Mouse (Mus musculus): ENCODE results near the gene Zbtb38. TPM values are rescaled to one million over a fixed set of nuclear protein-coding genes. Genes with fewer than 3 reads are reported as not detected.
"Not testable (repeated sequence)": the region's sequence is repeated elsewhere in the genome, so short reads cannot be mapped to it uniquely, and the experiment has no call there.

The Zbtb38 gene
- total RNA-seq, 2 experiments from 2014 or later, result 55.4 to 66.0 TPM

- intact Hi-C loops (cut with DNase I), result loop anchor here (1.0 to 2.0 kb wide), 3 partner anchors 91 to 150 kb away; no protein-coding TSS in a partner anchor
- DNase-seq (ENCODE audit: low spot score in 2 of 2), result peak; percentile 68 to 70
These were observed 84.0 kb downstream of the Zbtb38 start for GRCm38 (mm10) chr9:96668628-96669027.

DNA sequence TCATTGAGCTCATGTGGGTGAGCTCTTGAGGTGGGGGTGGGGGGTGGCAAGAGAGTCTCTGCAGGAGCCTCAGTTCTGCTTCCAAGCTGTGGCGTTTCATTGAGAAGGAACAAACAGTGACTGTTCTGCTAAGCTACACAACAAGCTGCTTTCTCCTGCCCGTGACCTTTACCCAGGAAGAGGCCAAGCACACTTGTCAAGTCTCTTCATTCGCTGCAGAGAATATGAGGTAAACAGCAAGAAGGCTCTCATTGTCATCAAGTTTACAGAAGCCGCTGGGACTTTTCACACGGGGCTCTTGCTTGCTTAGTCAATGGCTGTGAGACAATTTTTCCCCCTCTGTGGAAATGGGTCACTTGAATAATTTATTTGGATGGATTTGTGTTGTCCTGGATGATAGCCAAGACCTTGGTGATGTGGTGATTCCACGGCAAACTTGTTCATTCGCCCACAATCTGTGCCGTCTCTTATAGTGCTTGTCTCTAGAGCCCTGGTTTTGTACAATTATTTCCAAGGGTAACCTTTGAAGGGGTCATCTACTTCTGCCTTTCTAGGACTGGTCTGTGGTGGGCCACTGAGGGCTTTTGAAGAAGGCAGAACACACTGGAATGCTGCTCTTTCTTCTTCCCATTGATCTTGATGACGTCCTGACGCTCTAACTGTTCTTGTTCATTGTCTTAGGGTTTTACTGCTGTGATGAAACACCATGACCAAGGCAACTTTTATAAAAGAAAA lies 92.0 kb downstream of the Zbtb38 start:
- DNase-seq (ENCODE audit: low spot score in 2 of 2), result no peak

DNA sequence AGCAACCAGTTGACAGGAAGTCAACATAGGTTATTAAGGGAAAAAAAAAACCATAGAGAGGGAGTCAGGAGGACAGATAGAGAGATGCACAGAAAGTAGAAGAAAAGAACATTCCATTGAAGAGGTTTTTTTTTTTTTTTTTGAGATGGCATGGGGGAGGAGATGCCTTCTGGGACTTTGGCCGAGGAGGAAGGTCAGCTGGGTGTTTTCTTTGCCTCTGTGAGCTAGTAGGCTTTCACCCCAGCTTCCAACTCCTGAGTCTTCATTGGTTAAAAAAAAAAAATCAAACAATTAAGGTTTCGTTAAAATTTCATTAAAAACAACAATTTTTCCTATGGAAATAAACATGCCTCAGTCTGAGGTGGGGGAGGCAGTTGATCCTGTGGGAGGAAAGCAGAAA lies 92.8 kb downstream of the Zbtb38 start:
- DNase-seq (ENCODE audit: low spot score in 2 of 2), result no peak
- intact Hi-C loops (cut with DNase I), result no loop called here

More for the DNA sequence above, 92.0 kb downstream of the Zbtb38 start:
- intact Hi-C loops (cut with DNase I), result no loop called here

- no peak for DNase-seq (ENCODE audit: low spot score in 2 of 2)
- intact Hi-C loops (cut with DNase I), result loop anchor here (5.0 kb wide), 1 partner anchor 76 kb away; no protein-coding TSS in a partner anchor
These were observed 99.1 kb downstream of the Zbtb38 start for GRCm38 (mm10) chr9:96653538-96653937.

DNA sequence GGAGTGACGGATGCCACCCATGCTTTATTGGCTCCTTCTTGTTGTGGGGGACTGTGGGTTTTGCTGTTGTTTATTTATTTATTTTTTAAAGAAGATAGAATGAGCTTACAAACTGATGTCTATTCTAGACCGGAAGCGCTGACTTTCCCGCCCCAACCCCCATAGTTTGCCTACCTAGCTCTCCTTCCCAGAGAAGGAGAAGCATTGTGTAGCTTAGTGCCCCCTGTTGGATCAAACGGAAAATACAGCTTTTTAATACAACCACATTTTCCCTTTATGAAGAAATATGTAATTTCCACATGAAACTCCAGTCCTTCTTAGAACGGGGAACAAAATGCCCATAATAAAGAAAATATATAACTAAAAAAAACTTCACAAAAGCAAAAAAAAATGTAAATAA lies 99.9 kb downstream of the Zbtb38 start:
- intact Hi-C loops (cut with DNase I), result loop anchor here (5.0 kb wide), 1 partner anchor 75 kb away; no protein-coding TSS in a partner anchor
- DNase-seq (ENCODE audit: low spot score in 2 of 2), result no peak

DNA sequence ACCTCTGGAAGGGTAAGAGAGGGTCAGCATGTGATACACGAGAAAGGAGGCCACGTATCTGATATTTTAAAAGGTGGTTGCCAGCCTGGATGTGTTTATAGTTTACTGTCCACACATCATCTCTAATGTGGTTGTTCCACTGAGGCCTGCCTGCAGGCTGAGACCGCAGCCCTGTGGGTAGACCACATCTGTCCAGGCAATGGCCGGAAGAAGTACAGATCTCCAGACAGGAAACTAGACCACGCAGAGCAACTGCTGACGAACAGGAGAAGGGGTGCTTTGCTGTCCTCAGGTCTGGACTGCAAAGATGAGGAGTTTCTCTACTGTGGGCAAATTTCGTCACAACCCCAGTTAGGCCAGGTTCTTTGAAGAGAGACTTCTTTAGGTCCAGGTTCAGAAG lies 101.8 kb downstream of the Zbtb38 start:
- DNase-seq (ENCODE audit: low spot score in 2 of 2), result no peak
- intact Hi-C loops (cut with DNase I), result loop anchor here (5.0 kb wide), 1 partner anchor 74 kb away; no protein-coding TSS in a partner anchor

GRCm38 (mm10) chr9:96649924-96650323 lies 102.7 kb downstream of the Zbtb38 start:
- peak; percentile 37 to 48 for DNase-seq (ENCODE audit: low spot score in 2 of 2)
- intact Hi-C loops (cut with DNase I), result loop anchor here (5.0 kb wide), 1 partner anchor 73 kb away; no protein-coding TSS in a partner anchor

DNA sequence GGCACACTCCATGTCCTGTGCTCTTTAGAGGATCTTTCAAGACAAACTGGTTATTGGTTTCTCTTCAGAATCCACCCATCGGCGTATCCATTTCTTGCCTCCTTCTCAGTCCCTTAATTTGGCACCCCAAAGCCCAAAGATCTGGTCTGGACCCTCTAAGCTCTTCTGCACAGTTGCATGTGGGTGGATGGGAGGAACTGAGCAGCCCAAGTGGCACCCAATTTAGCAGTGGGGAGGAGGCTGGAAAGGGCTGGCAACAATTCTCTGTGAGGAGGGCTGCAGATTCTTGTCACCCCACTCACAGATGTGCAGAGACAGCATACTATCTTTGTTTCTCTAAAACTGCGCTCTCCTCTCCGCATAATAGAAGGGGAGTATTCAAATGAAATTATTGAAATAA lies 103.3 kb downstream of the Zbtb38 start:
- DNase-seq (ENCODE audit: low spot score in 2 of 2), result peak; percentile 45 to 58
- intact Hi-C loops (cut with DNase I), result no loop called here

GRCm38 (mm10) chr9:96646668-96647295 lies 105.8 kb downstream of the Zbtb38 start:
- DNase-seq (ENCODE audit: low spot score in 2 of 2), result no peak
- intact Hi-C loops (cut with DNase I), result no loop called here

DNA sequence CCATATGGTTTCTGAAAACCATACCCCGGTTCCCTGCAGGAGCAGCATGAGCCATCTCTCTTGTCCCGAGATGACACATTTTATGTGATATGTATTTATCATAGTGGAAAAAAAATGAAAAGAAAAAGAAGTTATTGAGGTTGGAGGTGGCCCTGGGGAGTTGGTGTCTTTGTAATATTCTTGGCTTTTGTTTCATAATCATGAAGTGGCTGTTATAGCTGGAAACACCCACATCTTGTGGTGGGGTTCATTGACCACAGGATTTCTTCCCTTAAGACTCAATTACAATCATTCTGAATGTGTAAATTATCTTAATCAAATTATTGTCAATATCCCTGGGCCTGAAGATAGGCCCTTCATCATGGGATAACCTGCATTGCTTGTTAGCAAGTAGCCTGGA lies 107.8 kb downstream of the Zbtb38 start:
- intact Hi-C loops (cut with DNase I), result no loop called here

DNA sequence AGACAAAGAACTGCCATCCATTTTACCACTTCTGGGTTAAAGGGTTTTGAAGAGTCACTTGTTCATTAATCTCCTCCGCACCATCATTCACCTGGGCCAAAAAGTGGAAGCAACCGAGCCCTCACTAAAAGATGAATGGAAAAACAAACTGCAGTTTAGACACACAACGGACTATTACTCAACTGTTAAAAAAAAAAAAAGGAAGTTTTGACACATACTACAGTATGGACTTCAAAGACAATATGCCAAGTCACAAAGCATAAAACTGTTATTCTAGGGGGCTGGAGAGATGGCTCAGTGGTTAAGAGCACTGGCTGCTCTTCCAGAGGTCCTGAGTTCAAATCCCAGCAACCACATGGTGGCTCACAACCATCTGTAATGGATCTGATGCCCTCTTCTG lies 108.6 kb downstream of the Zbtb38 start:
- intact Hi-C loops (cut with DNase I), result not testable (repeated sequence)

More for the DNA sequence above, 107.8 kb downstream of the Zbtb38 start:
- no peak for DNase-seq (ENCODE audit: low spot score in 2 of 2)

DNA sequence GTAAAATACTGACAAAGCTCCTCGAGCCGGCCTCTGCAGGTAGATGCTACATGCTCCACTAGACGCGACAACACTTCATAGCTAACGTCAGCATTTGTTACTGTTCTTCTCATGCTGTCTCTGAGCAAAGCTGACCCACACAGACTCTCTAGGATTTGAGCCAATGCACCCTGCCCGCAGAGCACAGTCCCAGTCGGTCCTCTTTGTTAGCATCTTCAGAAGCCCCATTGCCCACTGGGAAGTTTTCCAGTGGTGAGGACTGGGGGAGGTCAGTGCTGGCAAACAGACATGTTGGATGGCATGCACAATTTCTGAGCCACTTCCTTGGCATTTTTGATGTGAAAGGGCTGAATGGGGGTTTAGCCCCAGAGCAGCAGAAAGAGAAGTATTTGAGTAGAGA lies 113.2 kb downstream of the Zbtb38 start:
- intact Hi-C loops (cut with DNase I), result no loop called here
- no peak for DNase-seq (ENCODE audit: low spot score in 2 of 2)

More for the DNA sequence above, 108.6 kb downstream of the Zbtb38 start:
- not testable (repeated sequence) for DNase-seq (ENCODE audit: low spot score in 2 of 2)

- intact Hi-C loops (cut with DNase I), result no loop called here
- DNase-seq (ENCODE audit: low spot score in 2 of 2), result no peak
These were observed 114.1 kb downstream of the Zbtb38 start for GRCm38 (mm10) chr9:96638508-96638907.

DNA sequence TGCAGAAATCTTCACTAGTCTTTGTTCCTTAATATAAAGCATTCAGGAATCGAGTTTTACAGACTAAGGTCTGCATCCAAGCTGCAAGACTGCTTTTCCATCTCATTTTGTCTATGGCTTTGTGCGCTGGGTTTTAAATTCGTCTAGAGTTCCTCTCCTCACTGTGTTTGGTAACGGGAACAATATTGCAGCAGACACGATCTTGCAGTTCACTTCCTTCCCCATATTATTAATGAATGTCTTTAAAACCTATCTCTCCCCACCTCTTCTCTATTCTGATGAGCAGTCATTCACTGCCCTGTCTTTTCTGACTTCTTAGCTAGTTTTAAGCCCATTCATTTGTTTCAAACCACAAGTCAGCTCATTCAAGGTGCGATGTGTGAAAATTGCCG lies 115.5 kb downstream of the Zbtb38 start:
- intact Hi-C loops (cut with DNase I), result no loop called here
- no peak for DNase-seq (ENCODE audit: low spot score in 2 of 2)

DNA sequence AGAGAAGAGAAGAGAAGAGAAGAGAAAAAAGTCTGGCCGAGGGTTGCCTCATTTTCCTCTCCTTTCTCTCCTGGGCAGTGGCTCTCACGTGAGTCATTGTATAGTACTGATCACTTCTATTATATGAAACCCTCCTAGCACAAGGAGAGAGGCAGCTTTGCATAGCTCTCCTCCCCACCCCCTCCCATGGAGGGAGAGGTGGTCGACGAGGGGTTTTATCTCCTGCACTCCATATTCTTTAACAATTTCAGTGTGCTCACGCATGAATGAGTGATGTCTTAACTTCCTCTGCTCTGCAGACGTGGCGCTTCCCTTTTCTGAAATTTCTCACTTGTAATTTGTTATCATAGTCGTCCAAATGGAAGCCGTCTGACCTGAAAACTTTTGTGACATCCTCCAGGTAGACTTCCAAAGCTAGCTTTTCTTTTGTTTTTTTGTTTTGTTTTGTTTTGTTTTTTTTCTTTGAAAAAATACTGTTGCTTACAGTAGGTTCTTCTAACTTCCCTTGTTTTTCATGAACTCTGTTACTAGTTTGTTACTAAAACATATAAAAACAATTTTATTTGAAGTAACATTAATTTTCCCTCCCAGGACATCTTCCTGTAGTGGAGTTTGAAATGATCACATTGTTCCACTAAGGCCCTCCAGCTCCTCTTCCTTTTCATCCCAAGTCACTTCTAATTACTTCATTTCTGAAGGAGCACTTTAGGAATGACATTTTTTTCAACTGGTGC lies 116.0 kb downstream of the Zbtb38 start:
- DNase-seq (ENCODE audit: low spot score in 2 of 2), result no peak
- intact Hi-C loops (cut with DNase I), result no loop called here

DNA sequence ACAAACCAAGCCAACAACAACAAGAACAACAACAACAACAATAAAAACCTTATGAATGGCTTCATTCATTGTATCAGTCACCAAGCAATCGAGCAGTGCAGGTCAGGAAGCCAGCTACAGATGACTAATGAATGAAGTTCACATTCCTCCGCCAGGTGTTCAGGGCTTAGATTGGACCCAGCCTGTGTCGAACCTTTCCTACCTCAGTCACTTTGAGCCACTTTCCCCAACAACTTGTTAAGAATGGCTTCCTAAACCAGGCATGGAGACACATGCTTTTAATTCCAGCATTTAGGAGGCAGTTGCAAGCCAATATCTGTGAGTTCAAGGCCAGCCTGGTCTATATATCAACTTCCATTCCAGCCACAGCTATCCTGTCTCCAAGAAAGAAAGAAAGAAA lies 116.7 kb downstream of the Zbtb38 start:
- DNase-seq (ENCODE audit: low spot score in 2 of 2), result no peak
- intact Hi-C loops (cut with DNase I), result no loop called here

DNA sequence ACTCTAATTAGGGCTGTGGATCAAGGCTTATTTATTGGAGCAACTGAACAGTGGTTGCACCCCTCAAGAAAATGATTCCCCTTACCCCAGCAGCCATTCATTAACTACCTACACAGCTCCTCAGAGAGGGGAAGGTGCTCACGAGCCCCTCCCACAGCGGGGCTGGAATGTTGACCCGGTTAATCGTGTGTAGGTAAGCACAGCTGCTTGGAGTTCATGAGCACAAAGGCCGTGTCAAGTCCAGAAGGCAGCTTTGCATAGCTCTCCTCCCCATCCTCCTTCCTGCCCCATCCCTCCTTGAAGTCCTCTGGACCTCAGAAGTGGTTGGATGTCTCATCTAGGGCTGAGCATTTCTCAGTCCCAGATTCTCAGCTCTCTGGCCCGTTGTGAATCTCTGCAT lies 117.5 kb downstream of the Zbtb38 start:
- intact Hi-C loops (cut with DNase I), result no loop called here
- DNase-seq (ENCODE audit: low spot score in 2 of 2), result no peak

DNA sequence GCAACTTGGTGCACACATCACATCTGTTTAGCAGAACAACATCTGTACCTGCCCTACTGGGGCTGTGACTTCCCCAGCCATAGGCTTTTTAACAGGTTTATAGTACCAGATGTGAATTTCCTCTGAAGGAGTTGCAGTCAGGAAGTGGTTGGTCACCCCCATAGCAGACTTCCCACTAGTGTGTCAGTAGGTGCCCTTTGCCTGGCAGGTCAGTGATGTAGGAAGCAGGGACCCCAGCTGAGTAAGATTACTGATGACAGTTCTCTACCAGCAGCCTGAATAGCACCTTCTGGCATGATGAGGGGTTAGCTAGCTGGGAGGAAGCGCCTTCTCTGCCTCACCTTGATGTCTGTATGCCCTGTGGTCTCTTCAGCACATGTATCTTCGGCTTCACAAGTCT lies 118.9 kb downstream of the Zbtb38 start:
- intact Hi-C loops (cut with DNase I), result no loop called here
- DNase-seq (ENCODE audit: low spot score in 2 of 2), result no peak
